Mouse (Mus musculus): ENCODE results near the gene Phlda2. TPM values are rescaled to one million over a fixed set of nuclear protein-coding genes. Genes with fewer than 3 reads are reported as not detected.

Phlda2 gene
- total RNA-seq, 2 experiments from 2014 or later = not detected

- peak; percentile 71 to 84 for DNase-seq (ENCODE audit: low spot score in 2 of 2)
Observed at GRCm38 (mm10) chr7:143463865-143464415, 39.0 kb downstream of the Phlda2 start.

GRCm38 (mm10) chr7:143462516-143462915, 40.4 kb downstream of the Phlda2 start:
- no peak for DNase-seq (ENCODE audit: low spot score in 2 of 2)

DNA sequence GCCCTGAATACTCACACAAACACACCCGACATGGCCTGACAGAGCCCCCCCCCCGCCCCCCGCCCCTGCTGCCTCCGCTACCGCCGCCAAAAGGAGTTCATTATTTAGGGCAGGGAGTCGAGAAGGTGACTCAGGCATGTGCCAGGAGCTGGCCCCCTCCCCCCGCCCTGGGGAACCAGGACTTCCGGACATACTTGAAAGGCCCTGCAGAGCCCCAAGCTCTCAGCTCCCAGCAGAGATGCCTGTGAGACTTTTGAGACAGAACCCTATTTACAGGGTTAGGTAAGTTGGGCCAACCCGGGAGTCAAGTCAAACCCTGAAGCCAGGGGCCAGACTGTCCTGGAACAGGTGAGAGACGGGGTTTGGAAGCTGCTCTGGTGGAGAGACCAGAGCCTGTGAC, 41.0 kb downstream of the Phlda2 start:
- no peak for DNase-seq (ENCODE audit: low spot score in 2 of 2)

DNA sequence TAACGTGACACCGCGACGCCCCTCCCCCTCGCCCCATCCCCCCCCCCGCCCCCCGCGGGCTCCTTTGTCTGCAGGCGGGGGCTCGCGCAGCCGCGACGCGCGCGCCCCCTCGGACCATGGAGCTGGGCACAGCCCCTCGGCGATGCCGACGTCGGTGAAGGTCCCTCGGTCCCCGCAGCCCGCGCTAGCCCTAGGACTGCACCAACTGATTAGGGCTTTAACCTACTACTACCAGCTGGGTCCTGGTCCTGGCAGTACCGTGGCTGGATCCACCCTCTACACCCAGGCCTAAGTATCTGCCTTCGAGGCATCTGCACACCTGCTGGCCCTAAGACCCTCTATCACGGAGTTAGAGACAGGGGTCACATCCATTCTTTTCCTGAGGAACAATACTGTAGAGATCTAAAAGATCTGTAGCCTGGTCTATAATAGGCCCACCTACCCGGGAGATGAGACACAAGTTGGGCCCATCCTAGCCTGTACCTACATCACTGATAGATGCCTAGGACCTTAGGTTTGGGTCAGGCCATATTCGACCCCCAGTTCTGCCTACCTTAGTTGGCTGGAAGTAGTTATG, 41.6 kb downstream of the Phlda2 start:
- DNase-seq (ENCODE audit: low spot score in 2 of 2) = no peak

DNA sequence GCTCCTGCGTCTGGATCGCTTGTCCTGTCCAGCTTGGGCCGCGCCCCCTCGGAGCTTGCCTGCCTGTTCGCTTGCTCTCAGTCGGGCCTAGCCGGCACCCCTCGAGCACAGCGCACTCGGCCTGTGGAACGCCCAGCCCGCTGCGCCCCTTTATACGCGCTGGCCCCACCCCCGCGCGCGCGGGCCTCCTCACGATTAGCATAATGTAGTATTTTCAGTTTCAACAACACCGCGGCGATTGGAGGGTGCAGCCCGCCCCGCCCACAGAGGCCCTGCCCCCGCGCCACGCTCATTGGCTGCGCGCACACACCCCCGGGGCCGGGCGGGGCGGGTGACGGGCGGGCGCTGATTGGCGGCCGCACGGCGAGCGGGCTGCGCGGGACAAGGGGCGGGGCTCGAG, 42.1 kb downstream of the Phlda2 start, which contains the start of gene Cdkn1c:
TSS of gene Cdkn1c (minus strand) at position 177 of the 400 bp plus-strand sequence.
- peak; percentile 87 to 89 for DNase-seq (ENCODE audit: low spot score in 2 of 2)

DNA sequence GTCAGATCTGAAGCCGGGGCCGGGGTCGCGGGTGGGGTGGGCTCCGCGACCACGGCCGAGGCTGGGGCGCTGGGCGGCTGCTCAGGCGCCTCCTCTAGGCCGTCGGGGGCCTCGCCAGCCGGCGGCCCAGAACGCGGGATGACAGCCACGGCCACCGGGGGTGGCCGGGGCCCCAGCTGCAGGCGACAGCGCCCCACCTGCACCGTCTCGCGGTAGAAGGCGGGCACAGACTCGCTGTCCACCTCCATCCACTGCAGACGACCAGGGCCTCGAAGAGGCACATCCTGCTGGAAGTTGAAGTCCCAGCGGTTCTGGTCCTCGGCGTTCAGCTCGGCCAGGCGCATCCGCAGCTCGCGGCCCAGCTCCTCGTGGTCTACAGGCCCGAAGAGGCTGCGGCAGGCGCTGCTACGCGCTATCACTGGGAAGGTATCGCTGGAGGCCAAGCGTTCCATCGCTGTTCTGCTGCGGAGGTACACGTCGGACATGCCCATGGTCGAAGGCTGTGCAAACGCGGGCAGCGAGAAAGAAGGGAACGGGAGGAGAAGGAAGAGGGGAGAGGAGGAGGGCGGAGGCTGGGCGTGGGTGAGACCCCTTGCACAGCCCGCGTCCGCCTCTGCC, 42.6 kb downstream of the Phlda2 start:
- peak in 1 of 2 experiments; percentile 41 for DNase-seq (ENCODE audit: low spot score in 2 of 2)

- peak; percentile 34 to 54 for DNase-seq (ENCODE audit: low spot score in 2 of 2)
Observed at GRCm38 (mm10) chr7:143459332-143460211, 43.4 kb downstream of the Phlda2 start.

GRCm38 (mm10) chr7:143458963-143459331, 44.0 kb downstream of the Phlda2 start:
- DNase-seq (ENCODE audit: low spot score in 2 of 2) = no peak

Other genes starting within 250 kb of the Phlda2 start
- 1,000 to 10,000 TPM; 1,832 to 1,854 TPM for gene Cdkn1c, start 42.1 kb downstream of the Phlda2 start, total RNA-seq (2021)
- under 1 TPM; 0.44 to 0.86 TPM for gene Slc22a18, start 29.4 kb downstream of the Phlda2 start, total RNA-seq (2021)
- gene Nap1l4, start 46.0 kb upstream of the Phlda2 start, total RNA-seq (2021) = 100 to 1,000 TPM; 160 to 164 TPM
- gene Cars, start 96.9 kb upstream of the Phlda2 start, total RNA-seq (2021) = 10 to 100 TPM; 45.7 to 48.3 TPM
- gene Tnfrsf26, start 125.6 kb upstream of the Phlda2 start, total RNA-seq (2021) = under 1 TPM; 0.49 to 0.75 TPM
- gene Tnfrsf22, start 146.5 kb upstream of the Phlda2 start, total RNA-seq (2021) = 1 to 10 TPM; 4.7 to 4.8 TPM
- 1 to 10 TPM; 5.2 to 6.0 TPM for gene Tnfrsf23, start 182.7 kb upstream of the Phlda2 start, total RNA-seq (2021)